Mouse (Mus musculus) natural killer cell, adult 2 months (primary cell): Measurements from ENCODE around the gene Tmem273.

Experiments
- DNase-seq, 2 experiments: peaks; one replicate each; pipeline ENCODE4 v3.0.0; 2022; ENCODE audit warnings: low spot score in 2 of 2

Gene Tmem273

GRCm38 (mm10) chr14:32812429-32812828 lies 26.7 kb downstream of the Tmem273 start:
- DNase-seq = no peak

DNA sequence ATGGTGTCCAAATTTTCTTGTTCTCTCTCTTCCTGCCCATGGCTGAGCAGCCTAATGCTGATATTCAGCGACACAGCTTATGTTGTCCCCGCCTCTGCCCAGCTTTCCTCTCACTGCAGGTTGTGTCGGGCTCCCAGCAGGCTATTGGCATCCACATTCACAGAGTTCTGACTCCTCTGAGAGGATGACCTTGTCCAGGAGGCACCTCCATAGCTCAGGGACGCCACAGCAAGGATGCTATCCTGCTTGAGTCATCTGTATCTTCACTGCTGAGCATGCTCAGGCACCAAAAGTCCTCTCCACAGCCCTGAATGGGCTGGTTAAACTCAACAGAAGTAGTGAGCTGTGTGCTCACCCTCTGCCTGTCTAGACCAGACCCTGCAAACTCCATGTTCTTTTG lies 29.2 kb downstream of the Tmem273 start:
- DNase-seq = no peak

- no peak for DNase-seq
Measured at GRCm38 (mm10) chr14:32816533-32816932, 30.8 kb downstream of the Tmem273 start.

DNA sequence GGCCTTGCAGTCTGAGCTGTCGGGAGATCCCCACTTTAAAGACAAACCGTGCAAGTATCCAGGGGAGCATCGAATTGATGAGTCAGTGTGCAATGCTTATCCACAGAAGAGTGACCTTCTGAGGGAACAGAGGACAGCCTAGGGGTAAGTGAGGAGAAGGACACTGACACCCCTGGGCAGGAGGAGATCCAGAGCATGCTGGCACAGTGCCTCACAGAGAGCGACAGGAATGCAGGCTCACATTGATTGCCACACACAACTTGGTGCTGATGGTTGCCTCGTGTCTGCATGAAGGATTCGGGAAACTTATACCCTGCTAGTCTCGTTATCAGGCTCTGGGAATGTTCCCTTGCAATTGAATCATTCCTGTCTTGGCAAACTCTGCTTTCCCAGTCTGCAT lies 31.5 kb downstream of the Tmem273 start:
- DNase-seq = no peak

GRCm38 (mm10) chr14:32819297-32819696 lies 33.5 kb downstream of the Tmem273 start:
- no peak for DNase-seq

DNA sequence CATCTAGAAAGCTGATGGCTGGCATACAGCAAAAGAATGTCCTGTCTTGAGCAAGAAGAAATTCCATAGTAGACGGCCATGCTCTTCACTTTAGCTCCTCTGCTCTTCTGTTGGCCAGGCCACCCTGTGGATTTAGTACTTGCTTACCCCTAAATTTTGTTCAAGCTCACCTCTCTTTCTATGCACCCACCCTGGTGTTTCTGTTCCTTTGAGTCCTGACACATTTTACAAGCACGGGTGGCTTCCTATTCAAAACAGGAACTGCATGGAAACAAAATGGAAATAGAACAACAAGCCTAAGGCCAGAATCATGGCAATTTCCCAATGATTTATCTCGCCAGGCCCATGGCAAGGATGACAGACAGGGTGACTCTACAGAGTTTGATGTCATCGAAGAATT lies 37.0 kb downstream of the Tmem273 start:
- DNase-seq = no peak

DNA sequence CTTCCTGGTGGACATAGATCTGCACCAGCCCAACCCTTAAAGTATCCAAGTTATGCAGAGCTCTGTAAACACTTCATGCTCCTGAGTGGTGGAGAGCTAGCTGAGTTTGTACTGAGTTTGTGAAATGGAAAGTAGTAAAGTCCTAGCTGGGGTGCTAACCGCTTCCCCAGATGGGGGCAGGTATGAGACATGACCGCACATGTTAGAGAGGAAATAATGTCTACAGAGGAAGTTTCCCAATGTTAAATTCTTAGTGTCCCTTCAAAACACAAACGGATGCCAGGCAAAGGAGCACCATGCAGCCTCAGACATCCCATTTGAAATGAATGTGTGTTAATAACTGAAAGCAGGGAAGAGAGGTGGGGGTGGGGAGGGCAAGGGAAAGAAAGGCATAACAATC lies 38.1 kb downstream of the Tmem273 start:
- DNase-seq = no peak

- DNase-seq = no peak
Measured at GRCm38 (mm10) chr14:32824267-32825150, 38.7 kb downstream of the Tmem273 start.

DNA sequence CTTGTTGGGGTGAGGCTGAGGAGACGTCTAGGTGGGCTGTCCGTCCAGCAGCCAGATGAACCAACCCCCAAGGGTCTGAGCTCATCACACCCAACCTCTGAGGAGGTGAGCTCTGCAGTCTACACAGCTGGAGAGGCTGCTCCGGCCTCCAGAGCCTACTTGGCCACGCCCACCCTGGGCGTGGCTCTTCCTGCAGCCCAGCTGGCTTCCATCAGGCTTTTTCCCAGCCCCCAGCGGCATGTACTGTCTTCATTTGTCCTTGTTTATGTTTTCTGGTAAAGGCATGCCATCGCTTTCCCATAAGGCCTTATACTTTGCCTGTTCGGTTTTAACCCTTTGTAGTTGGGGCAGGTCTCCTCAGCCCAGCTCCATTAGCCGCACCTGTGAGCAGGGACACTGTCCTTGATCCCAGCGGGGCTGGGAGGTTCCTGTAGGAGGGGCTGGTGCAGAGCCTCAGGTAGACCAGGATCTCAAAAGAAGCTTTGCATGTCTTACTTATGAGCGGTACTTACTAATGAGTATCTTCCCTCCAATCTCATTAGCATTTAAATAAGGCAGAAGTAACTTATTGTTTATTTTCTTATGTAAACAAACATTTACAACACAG lies 39.8 kb downstream of the Tmem273 start:
- DNase-seq = no peak

GRCm38 (mm10) chr14:32827165-32827564 lies 41.4 kb downstream of the Tmem273 start:
- DNase-seq = no peak

GRCm38 (mm10) chr14:32827994-32828650 lies 42.4 kb downstream of the Tmem273 start:
- no peak for DNase-seq

DNA sequence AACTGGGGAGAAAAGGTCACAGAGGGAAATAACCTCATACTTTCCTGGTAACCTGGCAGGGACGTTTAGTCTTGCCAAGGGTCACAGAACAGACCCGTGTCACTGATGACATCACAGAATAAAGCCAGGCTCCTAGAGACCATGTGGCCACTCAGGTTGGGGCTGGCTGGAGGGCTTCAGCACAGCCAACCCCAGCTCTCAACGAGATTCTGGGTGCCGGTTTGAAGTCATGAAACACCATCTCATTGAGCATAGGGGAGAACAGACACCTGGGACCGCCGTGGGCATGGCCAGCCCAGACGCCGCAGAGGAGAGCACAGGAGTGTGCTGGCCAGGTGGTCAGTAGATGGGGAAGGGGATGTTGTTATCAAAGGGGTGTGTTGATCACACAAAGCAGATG lies 48.1 kb downstream of the Tmem273 start, which contains the start of gene Fam170b:
Fam170b (plus strand) TSS at position 116 of the 400 bp plus-strand sequence.
- no peak for DNase-seq

- DNase-seq = no peak
Measured at GRCm38 (mm10) chr14:32835181-32835580, 49.4 kb downstream of the Tmem273 start.

DNA sequence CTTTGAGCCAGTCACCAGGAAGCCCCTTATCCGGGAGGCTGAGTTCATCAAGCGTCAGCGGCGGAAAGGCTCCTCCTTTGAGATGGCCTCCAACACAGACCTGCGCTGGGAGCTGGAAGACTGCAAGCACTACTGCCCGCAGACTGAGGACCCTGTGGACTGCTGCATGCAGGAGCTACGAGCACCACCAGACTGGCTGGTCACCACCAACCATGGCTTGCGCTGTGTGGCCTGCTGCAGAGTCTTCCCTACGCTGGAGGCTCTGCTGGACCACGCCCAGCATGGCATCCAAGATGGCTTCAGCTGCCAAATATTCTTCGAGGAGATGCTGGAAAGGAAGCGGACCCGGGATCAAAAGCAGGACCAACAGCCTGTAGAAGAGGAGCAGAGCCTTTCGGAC lies 49.8 kb downstream of the Tmem273 start:
- no peak for DNase-seq

- no peak for DNase-seq
Measured at GRCm38 (mm10) chr14:32836191-32836590, 50.4 kb downstream of the Tmem273 start.

GRCm38 (mm10) chr14:32842052-32842451 lies 56.3 kb downstream of the Tmem273 start:
- DNase-seq = no peak

- no peak for DNase-seq
Measured at GRCm38 (mm10) chr14:32854059-32854458, 68.3 kb downstream of the Tmem273 start.

- no peak for DNase-seq
Measured at GRCm38 (mm10) chr14:32856246-32856645, 70.5 kb downstream of the Tmem273 start.

DNA sequence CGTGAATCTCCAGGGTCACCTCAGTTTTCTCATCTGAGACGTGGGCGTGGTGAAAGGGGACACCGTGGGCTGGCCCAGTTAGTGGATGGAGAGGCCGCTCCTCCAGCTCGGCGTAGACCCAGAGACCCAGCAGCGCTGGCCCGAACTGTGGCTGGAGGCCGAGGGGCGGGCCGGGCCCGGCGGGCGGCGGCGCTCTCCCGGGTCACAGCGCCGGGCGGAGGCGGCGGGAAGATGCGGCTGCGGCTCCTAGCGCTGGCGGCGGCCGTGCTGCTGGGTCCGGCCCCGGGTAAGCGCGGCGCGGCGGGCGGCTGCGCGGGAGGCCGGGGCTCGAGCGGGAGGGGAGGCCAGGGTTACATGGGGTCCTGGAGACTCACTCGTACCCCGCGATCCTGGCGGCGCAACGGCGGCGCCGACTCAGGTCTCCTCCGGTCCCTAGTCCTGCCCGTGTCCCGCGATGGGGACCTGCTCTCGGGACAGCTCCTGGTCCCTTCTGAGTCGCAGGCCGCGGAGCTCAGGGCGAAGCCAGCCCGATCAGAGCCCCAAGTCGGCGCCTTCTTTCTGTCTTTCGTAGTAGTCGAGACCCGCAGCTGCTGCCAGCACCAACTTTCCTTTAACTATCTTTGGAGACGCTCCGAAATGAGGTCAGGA lies 71.0 kb downstream of the Tmem273 start, which contains the start of gene Vstm4:
Vstm4 (plus strand) TSS at position 76 of the 648 bp plus-strand sequence.
- no peak for DNase-seq

- no peak for DNase-seq
Measured at GRCm38 (mm10) chr14:32858361-32858760, 72.6 kb downstream of the Tmem273 start.

GRCm38 (mm10) chr14:32858941-32859510 lies 73.3 kb downstream of the Tmem273 start:
- no peak for DNase-seq
